Mouse (Mus musculus) gastrocnemius, postnatal 14 days (tissue): ENCODE results near the gene Sgip1. TPM values are rescaled to one million over a fixed set of nuclear protein-coding genes. Genes with fewer than 3 reads are reported as not detected.

ENCODE experiments used
- DNase-seq: peaks from one replicate; pipeline ENCODE4 v3.0.0; 2021; ENCODE audit warnings: mixed read lengths
- intact Hi-C: fragments of 180-260 bp; cut with DNase I; formaldehyde crosslinking; loops from one replicate; pipeline ENCODE4 v1.15.1; 2025; ENCODE audit warnings: low total_unique reads
- total RNA-seq, 2 experiments: library from RNA; stranded (reverse); gene quantifications; 2 replicates each; pipeline ENCODE4 v1.2.3; 2021

Gene Sgip1
- total RNA-seq, 2 experiments from 2014 or later: 1.0 to 1.4 TPM

DNA sequence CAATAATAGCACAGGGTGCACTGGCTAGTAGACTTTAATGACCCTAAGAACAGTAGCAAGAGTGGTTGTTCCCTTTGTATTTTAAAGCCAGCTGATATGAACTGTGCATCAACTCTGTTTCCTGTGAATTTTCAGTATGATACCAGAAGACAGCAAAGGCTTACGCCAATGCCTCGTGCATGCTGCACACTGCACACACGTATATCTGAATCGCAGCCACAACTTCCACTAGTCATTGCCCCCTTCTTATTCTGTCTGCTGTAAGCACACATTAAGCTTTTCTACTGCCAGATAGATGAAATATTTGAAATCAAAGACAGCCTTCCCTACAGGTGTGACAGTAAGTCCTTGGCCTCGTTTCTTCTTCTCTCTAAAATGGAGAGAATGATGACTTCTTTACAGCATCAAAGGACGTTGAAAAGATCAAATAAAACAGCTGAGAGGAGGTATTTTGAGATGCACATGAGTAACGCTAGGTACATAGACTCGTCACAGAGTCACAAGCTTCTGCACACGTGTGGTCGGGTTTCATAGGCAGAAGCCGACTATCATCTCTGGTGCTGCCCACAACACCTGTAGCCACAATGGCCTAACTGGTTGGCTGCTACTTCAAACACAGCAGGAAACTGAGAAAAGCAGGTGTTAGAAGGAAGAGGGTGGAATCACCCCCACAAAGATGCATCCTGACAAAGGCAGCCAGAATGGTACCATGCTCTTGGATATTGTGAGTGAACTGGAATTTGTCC, 249.7 kb downstream of the Sgip1 start:
- intact Hi-C loops: no loop called here
- no peak for DNase-seq

DNA sequence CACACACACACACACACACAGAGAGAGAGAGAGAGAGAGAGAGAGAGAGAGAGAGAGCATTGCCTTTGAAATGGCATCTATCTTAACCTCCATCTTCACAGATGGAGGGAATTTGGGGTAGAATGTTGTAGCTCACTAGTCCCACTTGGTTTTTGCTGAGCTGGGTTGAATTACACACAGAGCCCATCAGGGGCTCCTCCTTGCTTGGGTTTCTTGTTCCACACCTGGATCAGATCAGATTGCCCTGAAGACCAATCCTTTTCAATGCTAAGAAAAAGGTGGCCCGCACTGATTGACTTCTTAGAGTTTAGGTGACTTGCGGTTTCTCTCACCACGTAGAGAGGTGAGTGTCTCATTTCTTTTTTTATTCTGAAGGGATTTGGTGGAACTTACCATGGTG, 250.6 kb downstream of the Sgip1 start:
- DNase-seq: no peak
- intact Hi-C loops: no loop called here

DNA sequence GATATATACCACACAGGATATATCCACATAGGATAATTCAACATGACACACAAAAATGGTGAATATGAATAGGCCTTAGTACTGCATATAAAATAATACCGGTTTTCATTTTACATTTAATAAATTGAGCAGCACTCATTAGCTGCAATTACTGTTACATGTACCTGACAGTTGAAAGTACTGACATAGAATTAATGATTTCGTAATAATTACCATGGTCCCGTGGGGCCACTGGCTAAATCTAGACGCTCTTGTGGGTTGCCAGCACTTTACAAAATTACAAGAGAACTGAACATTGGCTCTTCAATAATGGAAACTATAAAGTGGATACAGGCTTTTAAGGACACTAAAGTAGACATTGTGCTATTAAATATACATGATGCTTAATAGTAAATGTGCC, 263.6 kb downstream of the Sgip1 start:
- no peak for DNase-seq
- intact Hi-C loops: no loop called here

DNA sequence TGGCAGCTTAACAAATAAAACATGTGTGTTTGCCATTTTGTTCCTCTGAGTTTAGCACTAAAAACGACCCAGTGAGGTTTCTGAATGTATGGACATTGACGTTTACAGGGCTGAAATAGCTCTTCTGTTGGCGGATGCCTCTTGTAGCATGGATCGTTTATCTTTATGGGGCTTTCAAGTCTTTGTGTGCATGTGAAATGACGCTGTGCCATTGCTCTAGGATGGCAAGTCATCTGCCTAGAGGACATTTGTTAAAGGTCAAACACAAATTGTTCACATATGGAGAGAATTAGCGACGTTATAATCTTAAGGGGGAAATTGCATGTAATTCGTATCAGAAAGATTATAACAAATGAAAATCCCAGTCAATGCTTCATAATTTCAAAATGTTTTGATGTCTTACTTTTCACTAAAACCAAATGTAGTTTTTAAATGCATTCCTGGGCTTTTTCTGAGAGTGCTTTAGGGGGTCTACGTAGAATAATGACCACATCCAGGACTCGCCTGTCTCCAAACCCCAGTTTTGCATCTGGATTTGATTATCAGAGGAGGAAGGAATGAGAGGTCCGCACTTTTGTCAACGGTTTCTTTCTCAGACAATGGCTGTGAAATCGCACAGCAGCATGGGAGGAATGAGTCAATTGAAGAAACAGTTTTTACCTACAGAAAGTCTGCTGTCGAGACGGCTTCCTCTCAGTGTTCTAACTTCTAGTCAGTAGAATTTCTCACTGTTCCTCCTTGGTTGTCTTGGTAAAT, 264.3 kb downstream of the Sgip1 start:
- intact Hi-C loops: no loop called here
- no peak for DNase-seq

DNA sequence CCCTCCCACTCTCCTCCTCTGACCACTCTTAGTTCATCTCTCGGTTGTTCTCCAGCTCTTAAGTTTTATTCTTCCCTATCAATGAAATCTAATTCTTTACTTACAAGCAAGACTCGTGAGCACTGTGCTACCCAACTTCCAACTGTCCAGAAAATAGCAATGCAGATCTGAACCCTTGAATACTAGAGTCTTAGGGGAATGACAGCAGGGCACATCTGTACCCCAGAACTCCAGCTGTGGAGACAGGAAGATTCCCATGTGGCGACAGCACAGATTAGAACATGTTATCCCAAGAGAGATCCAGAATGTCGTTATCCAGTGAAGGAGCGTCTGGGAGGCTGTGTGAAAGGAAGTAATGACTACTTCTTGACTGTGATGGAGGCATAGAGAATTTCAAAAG, 265.2 kb downstream of the Sgip1 start:
- no peak for DNase-seq
- intact Hi-C loops: no loop called here

DNA sequence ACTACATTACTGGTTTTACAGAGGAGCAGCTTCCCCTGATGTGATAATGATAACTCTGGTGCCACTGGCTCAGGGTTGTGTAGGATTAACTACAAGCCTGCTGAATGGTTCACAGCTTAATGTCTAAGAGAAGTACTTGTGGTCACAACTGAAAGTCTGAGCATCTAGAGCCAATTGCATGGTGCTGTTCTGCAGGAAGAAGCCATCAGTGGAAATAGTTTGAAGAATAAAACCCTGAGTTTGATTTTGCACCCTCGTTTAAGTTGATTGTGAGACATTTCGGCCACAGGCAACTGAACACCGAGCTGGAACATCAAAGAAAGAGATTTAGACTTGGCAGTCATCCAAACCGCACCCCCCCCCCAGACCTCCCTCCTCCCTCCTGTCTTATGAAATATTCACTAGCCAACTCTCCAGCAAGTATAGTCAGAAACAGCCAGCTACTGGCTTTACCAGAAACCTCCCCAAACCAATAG, 265.9 kb downstream of the Sgip1 start:
- DNase-seq: no peak

DNA sequence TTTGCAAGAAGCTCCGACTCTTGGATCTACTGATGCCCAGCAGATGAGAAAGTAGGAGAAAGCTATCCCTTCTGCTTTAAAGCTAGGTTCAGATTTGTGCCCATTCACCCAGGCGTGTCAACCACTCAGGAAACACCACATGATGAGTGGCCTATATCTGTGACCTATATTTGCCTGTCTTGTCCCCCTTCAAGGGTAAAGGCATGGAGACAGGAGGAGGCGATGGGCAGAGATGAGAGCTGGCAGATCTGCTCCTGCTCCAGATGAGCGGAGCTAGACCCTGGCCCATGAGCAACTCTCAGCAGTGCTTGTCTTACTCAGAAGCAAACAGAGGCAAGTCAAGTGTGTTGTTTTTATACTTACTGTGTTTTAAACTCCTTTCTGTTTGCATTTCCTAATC, 269.6 kb downstream of the Sgip1 start:
- intact Hi-C loops: no loop called here

More for the DNA sequence above, 265.9 kb downstream of the Sgip1 start:
- intact Hi-C loops: no loop called here

DNA sequence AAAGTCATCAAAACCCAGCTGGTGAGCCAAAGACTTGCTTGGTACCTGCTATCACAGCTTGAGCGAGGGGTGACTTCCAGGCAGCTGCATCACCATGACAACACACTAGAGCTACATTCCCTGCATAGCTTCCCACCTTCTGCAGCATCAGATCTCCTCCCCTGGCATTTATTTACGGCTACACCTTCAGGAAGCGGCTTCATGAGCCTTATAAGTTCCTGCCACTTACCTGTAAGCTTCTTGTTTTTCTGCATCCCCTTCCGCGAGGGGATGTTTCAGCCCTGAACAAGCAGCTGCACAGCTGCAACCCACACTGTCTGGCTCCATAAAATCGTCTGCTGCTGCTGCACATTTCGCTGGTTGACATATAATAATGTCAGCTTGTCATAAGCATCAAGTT, 270.7 kb downstream of the Sgip1 start:
- DNase-seq: no peak
- intact Hi-C loops: no loop called here

More for the DNA sequence above, 269.6 kb downstream of the Sgip1 start:
- no peak for DNase-seq

DNA sequence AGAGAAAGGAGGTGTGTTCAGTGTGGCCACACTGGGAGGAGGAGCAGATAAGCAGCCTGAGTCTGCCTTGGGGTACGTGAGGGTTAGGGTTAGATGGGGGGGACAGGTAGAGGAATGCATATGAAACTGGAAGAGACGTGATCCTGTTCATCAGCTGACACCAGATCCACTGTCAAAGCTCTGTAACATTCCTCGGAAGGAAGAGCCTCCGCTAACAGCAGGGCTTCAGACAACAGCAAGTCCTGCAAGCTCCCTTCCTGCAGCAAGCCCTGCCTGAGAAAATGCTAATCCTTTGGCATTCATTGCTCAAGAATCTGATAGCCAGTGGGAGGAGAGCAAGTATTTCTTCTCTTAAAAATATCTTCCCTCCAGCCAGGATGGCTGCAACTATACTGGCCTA, 272.4 kb downstream of the Sgip1 start:
- intact Hi-C loops: no loop called here
- DNase-seq: no peak

Other genes with a start within 250 kb of the Sgip1 start
- not detected for gene Tctex1d1, start 237.3 kb downstream of the Sgip1 start, total RNA-seq